Mouse (Mus musculus) hindbrain, embryonic 16.5 days (tissue): ENCODE results near the gene Prss32. TPM values are rescaled to one million over a fixed set of nuclear protein-coding genes. Genes with fewer than 3 reads are reported as not detected.
"Not testable (repeated sequence)": the region's sequence is repeated elsewhere in the genome, so short reads cannot be mapped to it uniquely, and the experiment has no call there.

Experiments used
- ATAC-seq: fragments of 200-750 bp; cut with Nextera tagmentation; 2 replicates; pipeline ENCODE4 v1.8.0; 2017; ENCODE audit warnings: moderate TSS enrichment, moderate library complexity
- H3K27ac ChIP-seq: fragments of 300-500 bp; sonication (generic); 2 replicates; pipeline ENCODE4 v1.5.1; 2014; ENCODE audit warnings: low read depth, mild to moderate bottlenecking, control low read depth, low read length, moderate library complexity
- H3K27me3 ChIP-seq: fragments of 300-500 bp; sonication (generic); replicated peaks from 2 replicates; pipeline ENCODE4 v1.6.1; 2014; ENCODE audit warnings: low read length; ENCODE audit not compliant: control insufficient read depth, insufficient read depth
- H3K36me3 ChIP-seq: fragments of 300-500 bp; sonication (generic); 2 replicates; pipeline ENCODE4 v1.6.1; 2014; ENCODE audit warnings: mild to moderate bottlenecking, low read length, moderate library complexity, mixed read lengths; ENCODE audit not compliant: control insufficient read depth, insufficient read depth
- H3K4me1 ChIP-seq: fragments of 300-500 bp; sonication (generic); 2 replicates; pipeline ENCODE4 v1.6.1; 2014; ENCODE audit warnings: low read depth, low read length; ENCODE audit not compliant: control insufficient read depth, insufficient read depth
- H3K4me2 ChIP-seq: fragments of 300-500 bp; sonication (generic); 2 replicates; pipeline ENCODE4 v1.6.1; 2014; ENCODE audit warnings: mild to moderate bottlenecking, low read length, control low read depth, moderate library complexity
- H3K4me3 ChIP-seq: fragments of 300-500 bp; sonication (generic); 2 replicates; pipeline ENCODE4 v1.5.1; 2014; ENCODE audit warnings: mild to moderate bottlenecking, low read length, control low read depth, moderate library complexity
- H3K9ac ChIP-seq: fragments of 300-500 bp; sonication (generic); 2 replicates; pipeline ENCODE4 v1.6.1; 2014; ENCODE audit warnings: low read depth, mild to moderate bottlenecking, control low read depth, low read length, moderate library complexity
- H3K9me3 ChIP-seq: fragments of 300-500 bp; sonication (generic); 2 replicates; pipeline ENCODE4 v1.6.1; 2014; ENCODE audit warnings: mild to moderate bottlenecking, low read length, moderate library complexity; ENCODE audit not compliant: control insufficient read depth
- WGBS: fragments of 180-500 bp; shearing (Covaris S2); extraction: QIAGEN DNeasy Blood & Tissue Kit; methylation state at CpG from one replicate; pipeline ENCODE4 v1.1.7; 2014; 5-methylcytosine and 5-hydroxymethylcytosine counted together
- microRNA-seq: library from miRNA; unstranded; fragments of <30 nt; microRNA quantifications from one replicate; pipeline ENCODE4, GENCODE M21; 2017
- polyA plus RNA-seq: library from polyadenylated mRNA; unstranded; fragments of >200 nt; fragmentation: Nextera tagmentation; extraction: Ambion mirVana; gene quantifications from 2 replicates; pipeline ENCODE4 v1.2.1, GENCODE M21; 2015

The Prss32 gene
- polyA plus RNA-seq, 1 experiment from 2014 or later = not detected

DNA sequence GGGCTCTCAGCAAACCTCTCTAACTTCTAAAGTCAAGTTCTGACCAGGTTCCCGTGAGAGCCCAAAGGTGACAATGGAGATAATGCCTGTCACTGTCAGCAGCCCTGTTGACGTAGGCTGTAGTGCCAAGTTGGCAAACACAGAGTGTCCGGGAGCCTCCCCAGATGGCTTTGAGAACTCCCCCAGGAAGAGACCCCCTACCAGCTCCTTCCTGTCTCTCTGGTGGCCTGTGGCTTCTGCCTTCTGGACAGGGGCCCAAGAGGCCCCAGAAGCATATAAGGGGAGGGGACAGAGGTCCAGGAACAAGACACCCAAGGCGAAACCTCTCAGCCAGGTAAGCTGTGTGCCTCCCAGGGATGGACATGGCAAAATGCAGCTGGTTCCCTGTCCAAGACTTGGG, 36.9 kb downstream of the Prss32 start, which contains the start of the genes Dcpp1 and Dcpp2:
Dcpp1 (plus strand) TSS at position 301 of the 400 bp plus-strand sequence.
Dcpp2 (plus strand) TSS at position 305 of the 400 bp plus-strand sequence.
- not testable (repeated sequence) for ATAC-seq, H3K36me3 ChIP-seq, H3K9me3 ChIP-seq, H3K27me3 ChIP-seq, H3K9ac ChIP-seq, H3K27ac ChIP-seq, H3K4me1 ChIP-seq, H3K4me3 ChIP-seq, H3K4me2 ChIP-seq
- WGBS = 77% methylated on average over 4 of the region's 4 CpGs

Small RNAs within 50 kb of the gene (microRNA-seq; reads per million reads assigned to microRNA genes)
- not detected for gene Mir5125

Other genes starting within 250 kb of the Prss32 start
- 26.4 and 29.1 TPM in 2 replicates for gene Zfp13, start 244.4 kb upstream of the Prss32 start, polyA plus RNA-seq
- 0.20 and 0.25 TPM in 2 replicates for gene Zscan10, start 243.0 kb upstream of the Prss32 start, polyA plus RNA-seq
- 1.2 and 1.5 TPM in 2 replicates for gene Mmp25, start 198.6 kb upstream of the Prss32 start, polyA plus RNA-seq
- 0.19 TPM in 1 of 2 replicates, not detected in the other for gene Bicdl2, start 183.3 kb upstream of the Prss32 start, polyA plus RNA-seq
- 150 and 153 TPM in 2 replicates for gene Hcfc1r1, start 170.3 kb upstream of the Prss32 start, polyA plus RNA-seq
- 41.3 and 42.1 TPM in 2 replicates for gene Thoc6, start 170.0 kb upstream of the Prss32 start, polyA plus RNA-seq
- gene Tnfrsf12a, start 166.4 kb upstream of the Prss32 start, polyA plus RNA-seq = 5.8 and 6.1 TPM in 2 replicates
- 0.34 and 0.54 TPM in 2 replicates for gene Cldn6, start 164.6 kb upstream of the Prss32 start, polyA plus RNA-seq
- 1.6 and 2.0 TPM in 2 replicates for gene Cldn9, start 159.8 kb upstream of the Prss32 start, polyA plus RNA-seq
- 0.13 TPM in 1 of 2 replicates, not detected in the other for gene 1520401A03Rik, start 121.1 kb upstream of the Prss32 start, polyA plus RNA-seq
- gene Pkmyt1, start 117.5 kb upstream of the Prss32 start, polyA plus RNA-seq = 20.8 and 21.1 TPM in 2 replicates
- 81.4 and 84.1 TPM in 2 replicates for gene Paqr4, start 103.0 kb upstream of the Prss32 start, polyA plus RNA-seq
- gene Kremen2, start 98.0 kb upstream of the Prss32 start, polyA plus RNA-seq = 1.4 and 1.8 TPM in 2 replicates
- gene Flywch1, start 72.3 kb upstream of the Prss32 start, polyA plus RNA-seq = 202 and 203 TPM in 2 replicates
- gene Flywch2, start 57.8 kb upstream of the Prss32 start, polyA plus RNA-seq = 73.9 and 86.2 TPM in 2 replicates
- gene Srrm2, start 53.3 kb upstream of the Prss32 start, polyA plus RNA-seq = 410 and 420 TPM in 2 replicates
- 1,167 and 1,245 TPM in 2 replicates for gene Elob, start 14.7 kb upstream of the Prss32 start, polyA plus RNA-seq
- gene Prss33, start 7.8 kb upstream of the Prss32 start, polyA plus RNA-seq = 0.17 TPM in 1 of 2 replicates, not detected in the other
- gene Prss41, start 317 bp downstream of the Prss32 start, polyA plus RNA-seq = 1.2 and 2.0 TPM in 2 replicates
- not detected in 2 replicates for gene Prss21, start 24.2 kb downstream of the Prss32 start, polyA plus RNA-seq
- gene Dcpp1, start 37.0 kb downstream of the Prss32 start, polyA plus RNA-seq = not detected in 2 replicates
- gene Dcpp2, start 37.0 kb downstream of the Prss32 start, polyA plus RNA-seq = not detected in 2 replicates
- gene Dcpp3, start 73.6 kb downstream of the Prss32 start, polyA plus RNA-seq = 0.24 TPM in 1 of 2 replicates, not detected in the other
- gene Sbp, start 97.8 kb downstream of the Prss32 start, polyA plus RNA-seq = not detected in 2 replicates
- not detected in 2 replicates for gene Sbpl, start 111.4 kb downstream of the Prss32 start, polyA plus RNA-seq
- gene Prss30, start 136.7 kb downstream of the Prss32 start, polyA plus RNA-seq = not detected in 2 replicates
- not detected in 2 replicates for gene Prss22, start 154.2 kb downstream of the Prss32 start, polyA plus RNA-seq
- gene Prss27, start 194.3 kb downstream of the Prss32 start, polyA plus RNA-seq = 0.12 and 0.16 TPM in 2 replicates
- 82.0 and 89.9 TPM in 2 replicates for gene Kctd5, start 229.6 kb downstream of the Prss32 start, polyA plus RNA-seq